Mouse (Mus musculus) neural tube, embryonic 14.5 days (tissue): ENCODE measurements around the gene Robo4. TPM values are rescaled to one million over a fixed set of nuclear protein-coding genes. Genes with fewer than 3 reads are reported as not detected.
A peak's percentile ranks its signal among the peaks of the same experiment; 100 is the strongest.

ENCODE experiments used
- ATAC-seq: fragments of 200-750 bp; cut with Nextera tagmentation; 2 replicates; pipeline ENCODE4 v1.8.0; 2017; ENCODE audit warnings: low read depth, mild to moderate bottlenecking, moderate TSS enrichment, moderate library complexity
- H3K27ac ChIP-seq: fragments of 300-500 bp; sonication (generic); 2 replicates; pipeline ENCODE4 v1.5.1; 2014; ENCODE audit warnings: low read depth, mild to moderate bottlenecking, control low read depth, low read length, moderate library complexity, mixed read lengths
- H3K27me3 ChIP-seq: fragments of 300-500 bp; sonication (generic); 2 replicates; pipeline ENCODE4 v1.6.1; 2014; ENCODE audit warnings: low read length; ENCODE audit not compliant: control insufficient read depth, insufficient read depth
- H3K36me3 ChIP-seq: fragments of 300-500 bp; sonication (generic); 2 replicates; pipeline ENCODE4 v1.6.1; 2014; ENCODE audit warnings: low read length, mixed read lengths; ENCODE audit not compliant: control insufficient read depth, insufficient read depth
- H3K4me1 ChIP-seq: fragments of 300-500 bp; sonication (generic); 2 replicates; pipeline ENCODE4 v1.6.1; 2014; ENCODE audit warnings: low read length; ENCODE audit not compliant: control insufficient read depth, insufficient read depth
- H3K4me2 ChIP-seq: fragments of 300-500 bp; sonication (generic); 2 replicates; pipeline ENCODE4 v1.6.1; 2014; ENCODE audit warnings: mild to moderate bottlenecking, low read depth, low read length, control low read depth
- H3K4me3 ChIP-seq: fragments of 300-500 bp; sonication (generic); 2 replicates; pipeline ENCODE4 v1.5.1; 2014; ENCODE audit warnings: low read depth, low read length, control low read depth, mixed read lengths
- H3K9ac ChIP-seq: fragments of 300-500 bp; sonication (generic); replicated peaks from 2 replicates; pipeline ENCODE4 v1.6.1; 2014; ENCODE audit warnings: low read depth, mild to moderate bottlenecking, control low read depth, low read length, mixed read lengths
- H3K9me3 ChIP-seq: fragments of 300-500 bp; sonication (generic); 2 replicates; pipeline ENCODE4 v1.6.1; 2016; ENCODE audit warnings: low read length; ENCODE audit not compliant: control insufficient read depth
- WGBS: fragments of 180-500 bp; shearing (Covaris S2); extraction: QIAGEN DNeasy Blood & Tissue Kit; methylation state at CpG from one replicate; pipeline ENCODE4 v1.1.7; 2014; 5-methylcytosine and 5-hydroxymethylcytosine counted together
- polyA plus RNA-seq: library from polyadenylated mRNA; unstranded; fragments of >200 nt; fragmentation: Nextera tagmentation; extraction: Ambion mirVana; gene quantifications from 2 replicates; pipeline ENCODE4 v1.2.1, GENCODE M21; 2014

Robo4 gene
- polyA plus RNA-seq, 1 experiment from 2014 or later = 2.4 TPM

DNA sequence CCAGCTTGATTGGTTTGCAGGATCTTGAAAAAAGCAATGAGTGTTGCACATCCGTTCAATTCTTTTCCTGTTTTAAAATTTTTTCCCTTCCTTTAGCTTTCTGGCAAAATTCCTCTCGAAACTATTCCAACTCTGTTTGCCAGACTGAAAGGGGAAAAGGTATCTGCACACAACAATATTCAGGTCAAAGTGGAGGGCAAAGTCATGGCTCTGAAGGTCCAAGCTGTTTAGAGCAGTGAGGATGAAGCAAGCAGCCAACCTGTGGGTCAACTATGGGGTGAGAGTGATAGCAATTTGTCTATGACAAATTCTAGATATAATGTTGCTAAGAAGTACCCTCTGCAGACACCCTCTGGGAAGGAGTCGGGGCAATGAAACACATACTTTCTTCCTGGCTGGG, 13.0 kb downstream of the Robo4 start:
- Histone ChIP-seq H3K9me3 (no peaks in the 10 kb centered on the region), H3K27me3 (no peaks in the 10 kb centered on the region), H3K27ac (no peak overlapping the region)

DNA sequence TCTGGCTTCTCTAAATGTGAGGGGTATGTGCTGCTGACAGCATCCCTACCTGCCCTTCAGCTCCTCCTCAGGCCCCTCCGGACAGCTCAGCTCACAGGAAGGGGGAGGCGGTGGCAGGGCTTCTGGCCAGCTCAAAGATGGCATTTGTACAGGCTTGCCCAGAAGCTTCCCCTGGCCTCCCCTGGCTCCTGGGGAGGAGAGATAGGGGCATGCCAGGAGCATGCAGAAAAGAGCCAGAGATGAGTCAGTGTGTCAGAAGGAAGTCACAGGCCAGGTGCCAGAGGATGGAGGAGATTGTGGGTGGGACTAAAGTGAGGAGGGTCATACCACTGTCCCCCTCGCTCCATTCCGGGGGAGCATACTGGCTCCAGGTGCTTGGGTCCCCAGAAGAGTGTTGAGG, 17.1 kb downstream of the Robo4 start:
- H3K4me1 ChIP-seq = no peaks in the 10 kb centered on the region
- H3K9ac ChIP-seq = no peak overlapping the region
- no peak overlapping the region for H3K4me2 ChIP-seq
- no peaks in the 10 kb centered on the region for H3K27me3 ChIP-seq
- no peak overlapping the region for H3K4me3 ChIP-seq
- H3K27ac ChIP-seq = no peak overlapping the region
- H3K9me3 ChIP-seq = no peaks in the 10 kb centered on the region
- 77% methylated on average over 4 of the region's 4 CpGs for WGBS
- no peak for ATAC-seq
- no peaks in the 10 kb centered on the region for H3K36me3 ChIP-seq

More for the DNA sequence above, 13.0 kb downstream of the Robo4 start:
- Histone ChIP-seq H3K4me2 (no peak overlapping the region), H3K9ac (no peak overlapping the region), H3K36me3 (no peaks in the 10 kb centered on the region), H3K4me1 (no peaks in the 10 kb centered on the region), H3K4me3 (no peak overlapping the region)
- 86% methylated on average over 3 of the region's 3 CpGs for WGBS
- no peak for ATAC-seq

DNA sequence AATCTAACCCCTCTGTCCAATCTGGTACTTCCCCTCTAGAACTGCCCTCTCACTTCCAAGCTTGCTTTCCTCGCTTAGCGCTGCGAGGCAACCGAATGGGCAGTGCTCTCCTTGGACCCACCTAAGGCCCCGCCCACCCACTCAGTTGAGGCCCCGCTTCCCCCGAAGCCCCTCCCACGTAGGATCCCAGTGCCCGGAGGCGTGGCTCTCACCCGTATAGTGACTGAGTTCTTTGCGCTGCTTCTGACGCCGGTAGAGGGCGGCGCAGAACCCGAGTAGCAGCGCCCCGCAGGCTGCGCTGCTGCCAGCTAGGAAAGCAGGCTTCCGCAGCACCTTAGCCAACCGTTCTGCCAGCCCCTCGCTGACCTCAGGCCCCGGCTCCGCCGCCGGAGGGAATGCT, 19.0 kb downstream of the Robo4 start:
- H3K27me3 ChIP-seq = no peaks in the 10 kb centered on the region
- WGBS = under 1% methylated on average over 27 of the region's 27 CpGs
- peak overlapping the region; percentile 14; the same call in 1 of the 2 replicates for H3K4me3 ChIP-seq
- H3K9ac ChIP-seq = 0 out of 2 replicates have a peak overlapping the region, but pooled peaks have one; percentile 21
- peak; percentile 90 for ATAC-seq
- H3K9me3 ChIP-seq = no peaks in the 10 kb centered on the region
- H3K27ac ChIP-seq = no peak overlapping the region
- H3K36me3 ChIP-seq = no peaks in the 10 kb centered on the region
- H3K4me1 ChIP-seq = no peaks in the 10 kb centered on the region
- H3K4me2 ChIP-seq = peak overlapping the region; percentile 50

DNA sequence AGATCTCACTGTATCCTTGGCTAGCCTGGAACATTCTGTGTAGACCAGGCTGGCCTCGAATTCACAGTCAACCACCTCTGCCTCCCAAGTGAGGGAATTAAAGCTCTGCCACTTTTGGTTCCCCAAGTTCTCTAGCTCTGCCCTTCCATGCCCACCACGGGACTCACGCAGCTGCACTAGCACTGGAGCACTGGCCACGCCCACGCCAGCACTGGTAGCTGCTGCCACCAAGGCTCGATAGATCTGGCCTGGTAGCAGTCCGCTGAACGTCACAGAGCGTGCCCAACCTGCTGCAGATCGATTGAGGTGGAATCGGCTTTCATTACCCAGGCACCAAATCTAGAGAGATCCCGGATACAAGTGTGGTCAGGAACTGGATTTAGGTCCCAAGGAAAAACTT, 19.5 kb downstream of the Robo4 start:
- Histone ChIP-seq H3K27me3 (no peaks in the 10 kb centered on the region), H3K9me3 (no peaks in the 10 kb centered on the region), H3K27ac (no peak overlapping the region), H3K4me2 (peak overlapping the region; percentile 50; the same call in 1 of the 2 replicates), H3K36me3 (no peaks in the 10 kb centered on the region), H3K4me3 (peak overlapping the region; percentile 14; the same call in 1 of the 2 replicates), H3K4me1 (no peaks in the 10 kb centered on the region), H3K9ac (no peak overlapping the region)
- ATAC-seq = peak; percentile 65
- WGBS = 19% methylated on average over 12 of the region's 12 CpGs

DNA sequence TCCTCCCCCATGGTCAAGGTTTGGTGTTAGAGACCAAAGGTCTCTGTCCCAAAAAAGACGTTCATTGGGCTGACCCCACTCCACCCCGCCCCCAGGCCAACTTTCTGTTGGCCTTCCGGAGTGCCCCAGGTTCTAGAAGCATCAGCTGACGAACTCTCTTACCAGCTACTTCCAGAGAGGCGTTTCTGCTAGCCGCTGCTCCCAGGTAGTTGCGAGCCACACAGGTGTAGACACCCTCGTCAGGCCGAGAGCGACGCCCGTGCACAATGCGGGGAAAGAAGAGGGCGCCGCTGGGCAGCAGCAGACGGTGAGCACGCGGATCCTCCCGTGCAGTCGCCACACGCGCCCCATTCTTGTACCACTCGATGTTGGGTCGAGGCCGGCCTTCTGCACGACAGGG, 27.6 kb downstream of the Robo4 start:
- WGBS = 10% methylated on average over 23 of the region's 26 CpGs
- H3K27ac ChIP-seq = no peak overlapping the region
- ATAC-seq = no peak
- no peak overlapping the region for H3K4me3 ChIP-seq
- peak overlapping the region; percentile 11 for H3K4me2 ChIP-seq
- H3K9ac ChIP-seq = no peak overlapping the region
- peaks cover 22% of the 10 kb centered on the region for H3K27me3 ChIP-seq
- no peaks in the 10 kb centered on the region for H3K9me3 ChIP-seq
- H3K4me1 ChIP-seq = peaks cover 6% of the 10 kb centered on the region; the same call in 1 of the 2 replicates
- H3K36me3 ChIP-seq = no peaks in the 10 kb centered on the region

DNA sequence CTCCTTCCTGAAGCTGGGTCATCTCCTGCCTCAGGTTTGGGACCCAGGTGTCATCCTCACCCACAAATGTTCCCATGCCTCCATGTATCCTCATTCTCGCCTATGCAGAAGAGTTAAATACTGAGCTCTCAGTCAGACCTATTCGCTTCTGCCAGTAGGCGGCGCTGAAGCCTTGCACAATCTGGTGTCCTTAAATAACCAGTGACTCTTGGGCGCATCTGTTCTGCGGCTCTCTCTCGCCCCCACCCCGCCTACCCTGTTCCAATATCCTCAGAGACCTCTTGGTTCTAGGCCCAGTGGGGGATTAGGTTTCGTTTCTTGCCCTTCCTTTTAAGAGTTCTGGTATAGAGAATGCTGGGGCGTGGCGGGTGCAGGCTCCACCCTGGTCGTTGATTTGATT, 28.9 kb downstream of the Robo4 start:
- no peaks in the 10 kb centered on the region for H3K36me3 ChIP-seq
- H3K4me2 ChIP-seq = peak overlapping the region; percentile 39; the same call in 1 of the 2 replicates
- no peaks in the 10 kb centered on the region for H3K9me3 ChIP-seq
- H3K9ac ChIP-seq = no peak overlapping the region
- 1% methylated on average over 12 of the region's 12 CpGs for WGBS
- no peak overlapping the region for H3K4me3 ChIP-seq
- ATAC-seq = peak; percentile 87
- H3K4me1 ChIP-seq = peaks cover 6% of the 10 kb centered on the region; the same call in 1 of the 2 replicates
- no peak overlapping the region for H3K27ac ChIP-seq
- peaks cover 26% of the 10 kb centered on the region for H3K27me3 ChIP-seq

DNA sequence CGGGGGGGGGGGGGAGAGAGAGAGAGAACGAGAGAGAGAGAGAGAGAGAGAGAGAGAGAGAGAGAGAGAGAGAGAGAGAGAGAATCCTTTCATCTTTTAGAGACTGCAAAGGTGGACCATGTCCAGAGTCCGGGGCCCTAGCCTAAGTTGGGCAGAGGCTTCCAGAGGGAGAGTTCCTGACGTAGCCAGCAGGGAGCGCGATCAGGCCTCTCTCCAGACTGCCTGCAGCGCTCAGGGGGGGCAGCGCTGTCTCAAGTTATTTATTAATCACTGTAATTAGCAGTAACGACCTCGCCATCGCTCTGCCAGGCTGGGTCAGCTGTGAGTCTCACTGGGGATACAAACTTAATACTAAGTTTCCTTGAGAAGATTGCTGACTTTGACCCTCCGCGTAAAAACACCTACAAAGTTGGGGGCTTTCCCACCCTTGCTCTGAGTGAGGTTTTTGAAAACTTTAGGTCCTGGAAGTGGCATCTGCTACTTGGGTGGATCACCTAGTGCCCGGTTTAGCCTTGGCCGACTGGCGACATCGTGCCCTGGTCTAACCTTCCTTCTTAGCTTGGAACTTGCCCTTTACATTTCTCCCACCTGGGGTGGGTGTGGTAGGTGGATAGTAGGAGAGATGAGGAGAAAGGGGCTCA, 30.4 kb downstream of the Robo4 start:
- WGBS = 1% methylated on average over 16 of the region's 17 CpGs
- Histone ChIP-seq H3K4me2 (peak overlapping the region; percentile 62; the same call in 1 of the 2 replicates), H3K4me1 (peaks cover 6% of the 10 kb centered on the region; the same call in 1 of the 2 replicates), H3K27me3 (peaks cover 26% of the 10 kb centered on the region), H3K36me3 (no peaks in the 10 kb centered on the region), H3K9ac (no peak overlapping the region), H3K27ac (no peak overlapping the region), H3K9me3 (no peaks in the 10 kb centered on the region), H3K4me3 (peak overlapping the region; percentile 29)
- ATAC-seq = peak; percentile 35; the same call in 1 of the 2 replicates

DNA sequence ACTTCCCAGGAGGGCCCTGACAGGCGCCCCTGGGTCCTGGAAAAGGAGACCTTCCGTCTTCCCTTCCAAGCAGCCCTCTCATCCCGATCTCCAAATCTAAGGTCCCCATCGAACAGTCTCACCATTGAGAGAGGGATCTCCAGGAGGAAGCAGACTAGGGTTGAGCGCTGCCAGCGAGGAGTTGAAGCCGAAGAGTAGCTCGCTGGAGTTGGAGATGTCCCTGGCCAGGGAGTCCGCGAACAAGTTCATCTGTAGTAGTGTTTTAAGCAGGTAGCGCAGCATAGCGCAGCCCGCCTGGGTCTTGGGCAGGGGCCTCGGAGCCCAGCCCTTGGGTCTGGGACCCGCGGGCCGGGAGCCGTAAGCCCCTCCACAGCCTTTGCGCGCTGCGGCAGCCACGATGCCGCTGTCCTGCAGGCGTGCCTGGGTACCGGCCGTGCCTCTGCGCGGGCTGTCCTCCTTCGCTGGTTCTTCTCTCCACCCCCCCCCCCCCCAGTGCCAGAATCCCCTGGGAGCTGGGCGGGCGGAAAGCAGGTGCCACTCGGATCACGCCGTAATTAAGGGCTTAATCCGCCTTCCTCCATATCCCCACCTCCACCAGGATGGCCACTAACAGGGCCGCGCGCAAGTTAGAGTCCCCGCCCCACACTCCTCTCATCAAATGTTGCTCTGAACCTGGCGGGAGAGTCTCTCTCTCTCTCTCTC, 31.2 kb downstream of the Robo4 start, which contains the start of gene Robo3:
Gene Robo3 (minus strand): TSS at position 527 of the 702 bp plus-strand sequence.
- H3K27me3 ChIP-seq = peaks cover 26% of the 10 kb centered on the region
- no peak within 1 kb of the TSS for H3K27ac ChIP-seq
- H3K4me1 ChIP-seq = peaks cover 6% of the 10 kb centered on the region; the same call in 1 of the 2 replicates
- no peak within 1 kb of the TSS; the same call in 1 of the 2 replicates for H3K9ac ChIP-seq
- H3K4me2 ChIP-seq = peak within 1 kb of the TSS; percentile 62
- peak within 1 kb of the TSS; percentile 29 for H3K4me3 ChIP-seq
- ATAC-seq = peak; percentile 26; the same call in 1 of the 2 replicates
- no peaks in the 10 kb centered on the region for H3K36me3 ChIP-seq
- under 1% methylated on average over 40 of the region's 40 CpGs for WGBS
- no peaks in the 10 kb centered on the region for H3K9me3 ChIP-seq
